Mouse (Mus musculus) 3T3-L1 (cell line): ENCODE measurements around the gene Dusp1.
A peak's percentile ranks its signal among the peaks of the same experiment; 100 is the strongest.

Source experiments
- DNase-seq: peaks from one replicate; pipeline ENCODE4 v3.0.0-alpha.2; 2015; ENCODE audit warnings: low read depth, low spot score

Dusp1 gene

DNA sequence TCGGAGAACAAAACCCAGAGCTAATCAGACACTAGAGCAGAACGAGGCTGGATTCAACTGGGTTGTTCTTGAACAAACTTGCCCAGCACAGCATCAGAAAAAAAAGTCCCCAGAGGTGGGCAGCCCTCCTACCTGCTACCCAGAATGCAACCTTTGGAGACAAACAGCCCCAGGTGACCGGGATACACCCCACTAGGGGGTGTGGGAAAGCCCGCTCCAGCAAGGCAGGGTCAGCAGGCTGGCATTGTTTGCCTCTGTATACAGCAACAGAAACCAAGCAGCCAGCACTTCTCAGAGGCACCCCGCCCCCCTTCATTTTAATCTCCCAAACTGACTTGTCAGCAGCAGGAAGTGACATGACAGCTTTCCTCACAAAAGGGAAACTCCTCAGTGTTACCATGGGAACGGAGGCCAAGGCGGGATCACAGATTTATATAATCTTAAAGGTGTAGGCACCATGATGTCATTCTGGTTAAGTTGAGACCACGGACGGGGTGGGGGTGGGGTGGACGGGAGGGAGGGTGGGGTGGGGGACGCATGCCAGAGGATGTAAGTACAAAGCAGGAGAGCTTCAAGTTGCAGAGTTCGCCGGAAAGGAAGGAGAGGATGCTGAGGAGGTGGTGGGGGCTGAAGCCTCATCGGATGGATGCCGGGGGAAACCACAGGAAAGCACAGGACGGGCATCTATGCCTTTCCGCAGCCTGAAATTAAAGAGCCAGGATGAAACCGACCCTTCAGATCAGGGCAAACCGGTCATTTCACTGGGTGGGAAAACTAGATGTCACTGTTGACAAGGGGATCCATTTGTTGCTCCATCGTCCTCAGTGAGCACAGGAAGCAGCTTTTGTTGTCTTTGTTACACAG lies 58.9 kb downstream of the Dusp1 start:
- peak; percentile 93 for DNase-seq

DNA sequence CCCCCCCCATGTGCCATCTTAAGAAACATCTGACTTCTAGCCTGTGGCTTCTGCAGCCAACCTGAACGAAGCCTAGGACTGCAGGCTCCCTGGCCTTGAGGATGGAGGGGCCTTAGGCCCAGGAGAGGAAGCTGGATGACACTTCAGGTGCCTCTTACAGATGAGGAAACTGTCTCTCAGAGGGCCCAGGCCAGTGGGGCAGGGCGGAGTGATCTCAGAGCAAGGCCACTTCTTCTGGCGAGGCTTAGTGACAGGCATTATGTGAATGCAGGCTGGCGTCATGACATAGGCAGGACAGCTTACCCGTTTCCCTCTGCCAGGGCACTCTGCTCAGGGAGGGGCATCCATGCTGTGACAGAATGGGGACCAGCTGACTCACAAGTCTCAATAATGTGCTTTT lies 60.1 kb downstream of the Dusp1 start:
- no peak for DNase-seq

DNA sequence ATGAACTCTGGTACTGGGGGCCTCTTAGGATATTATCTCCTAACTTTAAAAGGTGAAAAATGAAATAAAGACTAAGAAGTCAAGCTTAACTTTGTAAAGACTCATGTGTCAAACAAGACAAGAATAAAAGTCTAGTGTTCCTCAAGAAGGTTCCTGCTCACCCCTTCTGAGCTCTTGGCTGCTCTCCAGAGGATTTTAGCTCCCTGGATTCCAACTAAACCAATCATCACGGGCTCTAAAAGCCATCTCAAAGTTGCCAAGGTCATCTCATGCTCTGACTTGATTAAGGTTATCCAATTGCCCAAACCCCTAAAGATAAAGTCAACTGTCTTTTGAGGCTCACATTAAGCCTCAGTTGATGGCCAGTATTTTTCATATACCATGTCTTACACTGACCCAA lies 63.3 kb downstream of the Dusp1 start:
- peak; percentile 40 for DNase-seq

DNA sequence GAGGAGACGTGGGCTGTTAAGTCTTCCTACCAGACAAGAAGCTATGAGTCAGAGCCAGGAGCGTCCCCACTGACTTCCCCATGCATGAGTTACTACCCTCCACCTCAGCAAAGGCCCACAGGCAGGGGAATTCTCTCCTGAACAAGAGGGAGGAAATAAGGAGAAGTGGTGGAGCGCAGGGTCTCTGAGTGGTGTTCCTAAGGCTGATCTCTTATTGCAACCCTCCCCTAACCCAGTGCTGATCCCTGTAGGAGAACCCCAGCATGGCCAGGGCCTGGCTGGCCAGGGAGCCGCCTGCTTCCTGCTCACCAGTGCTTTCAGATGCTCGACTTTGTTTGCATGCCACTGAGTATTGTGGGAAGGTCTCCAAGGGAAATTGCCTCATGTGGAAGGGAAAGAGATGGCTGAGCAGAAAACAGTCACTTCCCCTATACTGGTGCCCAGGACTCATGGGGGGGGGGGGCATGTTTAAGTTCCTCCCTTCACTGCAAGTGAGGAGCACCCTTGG lies 64.5 kb downstream of the Dusp1 start:
- DNase-seq = peak; percentile 48

DNA sequence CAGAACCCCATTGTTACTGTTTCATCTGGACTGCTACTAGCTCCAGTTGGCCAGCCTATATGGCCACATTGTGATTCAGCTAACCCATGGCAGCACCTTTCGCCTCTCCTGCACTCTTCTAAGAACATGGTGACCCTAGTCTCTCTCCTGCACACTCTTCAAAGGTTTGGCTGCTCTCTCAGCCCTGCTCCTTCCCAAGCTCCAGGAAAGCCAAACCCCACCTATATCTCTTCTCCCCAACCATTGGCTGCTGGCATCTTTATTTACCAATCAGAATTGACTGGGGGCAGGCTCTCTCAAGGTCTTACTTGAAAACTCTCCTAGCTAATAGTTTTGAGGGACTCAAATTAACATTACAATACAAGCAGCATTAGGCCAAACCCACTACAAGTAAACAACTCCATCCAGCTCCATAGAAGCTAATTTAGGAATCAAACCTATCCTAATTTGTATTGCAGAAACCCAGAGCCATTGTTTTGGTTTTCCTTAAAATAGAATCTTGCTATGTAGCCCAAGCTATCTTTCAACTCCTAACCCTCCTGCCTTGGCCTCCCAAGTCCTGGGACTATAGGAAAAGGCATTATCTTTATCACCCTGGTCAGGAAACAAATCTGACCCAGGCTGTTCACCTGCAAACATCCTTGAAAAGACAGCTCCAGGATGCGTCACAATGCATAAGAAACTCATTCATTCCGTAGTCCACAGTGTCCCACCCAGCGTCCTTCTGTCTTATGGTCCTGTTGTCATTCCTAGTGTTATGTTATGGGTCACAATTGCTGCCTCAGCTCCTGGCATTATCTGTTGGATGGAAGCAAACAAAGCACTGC lies 67.1 kb downstream of the Dusp1 start:
- DNase-seq = no peak

DNA sequence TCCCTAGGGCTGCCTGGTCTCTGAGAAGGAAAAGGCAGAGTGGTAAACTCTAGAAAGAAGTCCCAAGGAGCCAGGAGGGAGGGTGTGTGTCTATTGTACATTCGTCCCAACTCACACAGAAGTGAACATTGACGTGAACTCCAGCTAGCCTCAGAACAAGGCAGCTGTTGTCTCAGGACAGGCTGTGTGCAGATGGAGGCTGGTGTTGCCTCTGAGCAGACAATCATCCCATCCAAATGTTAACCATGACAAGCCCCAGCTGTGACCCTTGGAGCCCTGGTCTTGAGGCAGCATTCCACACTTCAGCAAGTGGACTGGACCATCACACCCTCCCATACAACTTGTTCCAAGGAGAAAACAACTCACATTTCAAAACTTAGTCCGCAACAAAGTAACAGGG lies 69.7 kb downstream of the Dusp1 start:
- DNase-seq = no peak

DNA sequence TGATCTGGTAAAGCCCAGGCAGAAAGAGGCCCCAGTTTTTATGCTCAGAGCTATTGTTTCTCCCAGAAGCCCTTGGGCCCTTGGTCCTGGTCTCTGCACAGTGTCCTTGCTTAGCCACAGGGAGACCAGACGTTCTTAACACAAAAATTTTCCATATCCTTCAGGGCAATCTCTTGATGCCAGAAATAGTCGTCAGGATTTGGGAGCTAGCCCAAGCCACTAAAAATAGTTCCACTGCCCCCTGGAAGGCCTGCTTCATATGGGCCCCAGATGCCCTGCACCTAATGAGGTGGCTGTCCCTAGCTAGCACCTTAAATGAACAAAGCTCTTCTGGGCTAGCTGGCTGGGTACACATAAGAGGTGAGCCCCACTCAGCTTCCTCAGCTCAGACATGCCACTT lies 71.0 kb downstream of the Dusp1 start:
- peak; percentile 72 for DNase-seq

DNA sequence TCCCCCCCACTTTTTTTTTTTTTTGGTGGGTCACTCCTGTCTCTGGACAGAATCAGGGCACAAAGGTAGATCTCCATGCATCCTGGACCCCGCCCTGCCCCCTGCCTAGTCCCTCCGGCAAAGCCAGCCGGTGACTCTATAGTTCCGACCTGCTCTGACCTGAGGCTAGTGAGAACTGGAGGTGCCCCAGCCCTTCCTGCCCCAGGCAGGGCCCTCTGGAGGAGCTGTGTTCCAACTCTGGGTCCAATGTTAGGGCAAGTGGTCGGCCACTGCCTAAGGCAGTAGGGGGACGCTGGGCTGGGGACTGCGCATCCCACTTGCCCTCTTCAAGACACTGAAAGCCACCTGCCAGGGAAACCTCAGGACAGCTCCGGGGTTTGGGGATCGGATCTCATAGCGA lies 71.9 kb downstream of the Dusp1 start:
- DNase-seq = no peak

DNA sequence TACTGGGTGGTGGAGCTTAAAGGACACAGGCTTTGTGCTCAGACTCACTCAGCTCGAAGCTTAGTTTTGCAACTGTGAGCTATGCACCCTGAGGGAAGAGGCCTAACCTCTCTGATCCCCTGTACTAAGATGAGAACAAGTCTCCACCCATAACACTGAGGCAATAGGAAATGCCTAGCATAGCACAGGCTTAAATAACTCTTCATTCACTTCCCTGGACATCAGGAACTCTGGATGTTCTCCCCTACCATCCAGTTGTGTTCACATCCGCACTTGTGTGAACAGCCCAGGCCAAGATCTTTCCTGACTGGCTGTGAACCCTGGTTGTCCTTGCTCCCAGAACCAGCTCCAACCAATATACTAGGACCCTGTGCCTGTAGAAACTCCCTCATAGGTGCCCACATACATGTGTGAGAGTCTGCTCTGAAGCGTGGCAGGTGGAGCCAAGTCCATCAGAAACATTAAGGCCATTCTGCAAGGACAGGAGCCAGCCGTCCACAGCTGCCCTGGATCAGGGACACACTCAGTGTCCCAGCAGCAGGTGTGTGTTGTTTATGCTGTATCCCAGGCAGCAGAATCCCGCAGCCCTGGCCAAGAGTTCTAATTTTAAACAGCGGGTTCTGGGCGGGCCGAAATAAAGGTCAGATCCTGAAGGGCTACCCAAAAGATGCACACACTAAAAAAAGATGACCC lies 73.1 kb downstream of the Dusp1 start:
- DNase-seq = no peak

DNA sequence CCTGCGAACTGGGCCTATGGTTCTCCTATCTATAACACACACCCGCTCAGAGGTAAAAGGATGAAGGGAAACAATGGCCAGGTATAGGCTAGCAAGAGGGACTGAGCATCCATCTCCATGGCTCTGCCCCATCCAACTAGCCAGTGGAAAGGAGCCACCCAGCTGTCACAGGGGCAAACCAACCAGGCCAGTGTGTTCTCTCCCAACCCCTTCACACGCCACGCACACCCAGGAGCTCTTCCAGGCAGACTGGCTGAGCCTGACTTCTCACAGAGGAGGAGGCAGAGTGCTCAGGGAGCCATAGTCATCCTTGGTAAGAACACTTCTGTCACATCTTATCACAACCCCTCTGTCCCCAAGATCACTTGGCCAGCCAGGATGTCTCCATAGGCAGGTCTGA lies 74.0 kb downstream of the Dusp1 start:
- DNase-seq = no peak

DNA sequence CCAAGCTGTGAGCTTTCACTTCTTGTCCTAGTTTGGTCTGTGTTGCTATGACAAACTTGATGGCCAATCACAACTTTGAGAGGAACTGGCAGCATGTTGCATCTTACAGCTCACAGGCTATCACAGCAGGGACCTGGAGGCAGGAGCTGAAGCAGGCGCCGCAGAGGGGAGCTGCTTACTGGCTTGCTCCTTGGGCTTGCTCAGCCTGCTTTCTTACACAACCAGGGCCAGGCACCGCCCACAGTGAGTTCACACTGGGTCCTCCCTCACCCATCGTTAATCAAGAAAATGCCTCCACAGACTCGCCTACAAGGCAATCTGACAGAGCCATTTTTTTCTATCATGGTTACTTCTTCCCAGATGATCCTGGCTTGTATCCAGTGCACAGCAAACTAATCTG lies 74.7 kb downstream of the Dusp1 start:
- peak; percentile 63 for DNase-seq

DNA sequence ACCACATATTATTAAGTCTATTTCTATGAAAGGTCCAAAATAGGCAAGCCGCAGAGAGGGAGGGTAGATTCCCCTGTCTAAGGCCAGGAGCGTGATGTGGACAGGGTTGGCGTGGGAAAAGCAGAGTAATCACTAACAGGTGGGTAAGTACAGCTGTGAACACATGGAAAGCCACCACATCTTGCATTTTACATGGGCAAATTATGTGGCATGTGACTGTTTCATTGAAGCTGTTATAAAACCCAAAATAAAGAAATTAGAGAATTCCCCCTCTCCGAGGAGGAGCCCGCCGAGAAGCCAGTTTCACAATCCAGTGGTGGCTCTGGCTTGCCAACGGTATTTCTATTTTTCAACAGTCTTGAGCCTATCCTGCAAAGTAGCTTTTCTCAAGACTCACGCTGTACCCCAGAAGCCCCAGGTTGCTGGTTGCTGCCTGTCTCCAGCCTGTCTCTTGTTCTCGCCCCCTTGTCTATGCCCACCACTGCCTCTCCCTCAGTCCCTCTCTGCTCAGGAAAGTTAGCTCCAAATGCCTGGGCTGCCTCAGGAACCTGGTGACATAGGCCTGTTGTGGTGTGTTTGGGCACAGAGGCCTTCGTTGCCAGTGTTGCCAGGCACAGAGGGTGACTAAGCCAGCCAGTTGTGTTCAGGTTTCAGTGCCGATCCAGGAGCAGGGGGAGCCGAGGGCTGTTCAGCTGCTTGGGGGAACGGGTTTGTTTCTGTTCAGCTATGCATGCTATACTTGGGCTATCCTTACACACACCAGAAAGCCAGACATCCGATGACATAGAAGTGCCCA lies 77.1 kb downstream of the Dusp1 start:
- DNase-seq = no peak

DNA sequence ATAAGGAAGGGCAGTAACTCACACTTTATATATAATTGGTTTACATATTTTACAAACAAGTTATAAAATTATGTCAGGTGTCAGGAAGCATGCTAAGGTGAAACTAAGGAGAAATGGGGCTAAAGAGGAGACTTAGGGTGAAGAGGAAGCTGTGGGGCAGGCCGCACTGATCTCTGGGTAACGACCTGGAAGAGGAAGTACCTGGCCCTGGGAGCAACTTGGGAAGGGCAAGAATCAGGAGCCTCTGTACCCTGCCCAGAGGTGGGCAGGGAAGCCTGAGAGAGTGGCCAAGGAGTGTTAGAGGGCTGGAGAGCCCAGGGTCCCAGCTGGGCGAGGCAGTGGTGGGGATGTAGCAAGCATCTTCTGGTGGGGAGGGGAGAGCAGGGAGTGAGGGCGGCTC lies 81.0 kb downstream of the Dusp1 start:
- DNase-seq = no peak

DNA sequence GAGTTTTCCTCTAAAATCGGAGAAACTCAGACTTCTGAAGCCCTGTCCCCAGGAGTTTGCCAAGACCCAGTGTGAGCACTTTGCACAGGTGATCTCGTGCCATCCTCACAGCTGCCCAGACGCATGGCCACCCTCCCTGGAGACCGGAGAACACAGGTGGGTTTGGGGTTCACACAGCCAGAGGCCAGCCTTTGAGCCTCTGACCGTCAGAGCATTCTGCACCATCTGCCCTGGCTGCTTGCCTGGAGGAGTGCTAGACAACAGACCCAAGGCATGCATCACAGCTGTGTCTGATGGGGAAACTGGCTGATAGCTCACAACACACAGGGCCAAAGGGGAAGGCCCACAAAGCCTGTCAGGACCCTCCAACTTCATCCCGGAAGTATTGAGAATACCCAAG lies 82.3 kb downstream of the Dusp1 start:
- DNase-seq = peak; percentile 51

DNA sequence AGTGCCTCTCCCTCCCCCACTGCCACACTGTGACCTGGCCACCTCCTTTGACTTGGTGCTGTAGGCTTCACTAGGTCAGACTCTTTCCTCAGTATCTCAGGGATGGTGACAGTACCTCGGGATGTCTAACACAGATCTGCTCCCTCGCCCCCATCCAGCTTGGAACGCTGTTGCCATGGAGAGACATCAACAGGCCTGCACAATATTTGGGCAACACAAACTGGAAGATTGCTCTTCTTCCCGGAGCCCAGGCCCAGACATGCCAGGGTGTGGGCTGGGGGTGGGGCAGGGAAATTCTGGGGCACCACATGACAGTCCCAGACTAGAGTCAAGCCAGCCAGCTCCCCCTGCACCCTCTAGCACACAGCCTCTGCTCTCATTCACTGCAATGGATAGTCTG lies 83.3 kb downstream of the Dusp1 start:
- no peak for DNase-seq

DNA sequence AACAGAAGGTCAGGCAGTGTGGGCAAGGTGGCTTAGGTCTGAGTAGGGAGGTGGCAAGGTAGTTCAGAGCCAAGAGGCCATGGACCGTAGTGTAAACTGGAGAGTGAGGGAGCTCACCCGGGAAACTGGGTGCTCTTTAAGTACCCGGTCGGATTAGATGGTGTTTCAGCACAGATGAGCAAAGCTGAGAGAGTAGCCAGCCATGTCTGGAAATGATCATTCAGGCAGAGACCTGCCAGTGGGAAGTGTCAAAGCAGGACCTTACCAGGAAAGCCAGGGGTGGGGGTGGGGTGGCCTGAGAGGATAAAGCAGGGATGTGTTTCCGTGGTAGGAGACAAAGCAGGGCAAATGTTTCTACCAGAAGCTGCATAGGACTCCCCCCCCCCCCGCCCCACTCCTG lies 85.1 kb downstream of the Dusp1 start:
- no peak for DNase-seq

DNA sequence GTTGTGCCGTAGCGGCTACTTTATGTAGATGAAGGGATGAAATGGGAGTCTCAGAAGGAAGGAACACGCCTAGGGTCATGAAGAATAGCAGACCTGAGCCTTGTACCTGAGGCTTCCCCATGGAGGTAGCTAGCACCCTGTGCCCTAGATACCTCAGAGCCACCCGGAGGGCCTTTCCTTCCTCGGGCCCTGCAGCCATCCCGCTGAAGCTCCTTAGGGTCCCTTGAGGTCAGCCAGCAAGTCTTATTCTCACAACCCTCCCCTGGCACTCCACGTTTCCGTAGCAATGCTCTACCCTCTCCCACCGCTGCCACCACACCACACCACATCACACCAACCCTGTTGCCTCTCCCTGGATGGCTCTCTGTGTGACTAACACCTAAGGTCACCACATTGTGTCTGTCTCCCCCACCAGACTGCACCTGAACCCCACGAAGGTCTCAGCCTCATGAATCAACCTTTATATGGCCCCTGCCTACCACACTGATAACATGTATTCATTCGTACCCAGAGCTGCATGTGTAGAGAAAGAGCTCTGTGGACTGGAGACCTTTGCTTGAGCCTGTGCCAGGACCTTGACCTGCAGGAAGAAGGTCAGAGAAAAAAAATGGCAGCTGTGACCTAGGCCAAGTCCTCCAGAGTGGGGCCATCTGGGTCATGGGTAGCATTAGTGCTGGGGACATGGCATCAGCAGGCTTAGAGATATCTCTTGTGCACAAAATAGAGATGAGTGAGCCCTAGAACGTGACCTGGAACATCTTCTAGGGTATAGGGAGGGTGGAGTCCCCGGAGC lies 93.6 kb downstream of the Dusp1 start:
- DNase-seq = no peak

DNA sequence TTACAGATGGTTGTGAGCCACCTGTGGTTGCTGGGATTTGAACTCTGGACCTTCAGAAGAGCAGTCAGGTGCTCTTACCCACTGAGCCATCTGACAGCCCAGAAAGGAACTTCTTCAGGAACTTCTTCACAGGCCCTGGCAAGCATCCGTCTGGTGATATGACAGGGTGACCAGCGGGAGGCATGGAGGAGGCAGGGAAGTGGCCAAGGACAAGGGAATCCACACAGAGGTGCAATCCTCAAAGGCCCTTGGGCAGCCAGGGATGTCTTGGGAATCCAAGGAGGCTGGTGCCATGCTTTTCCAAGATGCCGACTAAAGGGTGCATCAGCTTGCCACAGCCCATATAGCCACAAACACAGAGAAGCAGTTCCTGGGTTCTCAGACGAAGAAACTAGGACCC lies 94.3 kb downstream of the Dusp1 start:
- no peak for DNase-seq

DNA sequence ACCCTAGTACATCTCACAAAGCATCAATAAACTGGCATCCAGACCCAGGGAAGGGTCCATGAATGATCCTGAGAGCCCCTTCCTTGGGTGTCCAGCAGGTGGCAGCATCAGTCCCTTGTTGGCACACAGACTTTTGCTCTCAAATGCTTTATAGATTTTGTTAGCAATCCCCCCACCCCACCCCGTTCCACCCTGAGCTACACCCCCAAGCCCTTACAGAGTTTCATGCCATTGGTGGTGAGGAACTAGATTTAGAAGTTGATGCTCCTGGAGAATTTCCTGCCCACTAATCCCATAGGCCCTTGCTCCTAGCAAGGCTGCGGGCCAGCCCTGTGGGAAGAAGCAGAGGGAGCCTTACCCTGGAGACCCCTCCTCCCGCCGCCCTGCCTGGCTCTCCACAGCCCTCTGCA lies 95.2 kb downstream of the Dusp1 start:
- peak; percentile 85 for DNase-seq

DNA sequence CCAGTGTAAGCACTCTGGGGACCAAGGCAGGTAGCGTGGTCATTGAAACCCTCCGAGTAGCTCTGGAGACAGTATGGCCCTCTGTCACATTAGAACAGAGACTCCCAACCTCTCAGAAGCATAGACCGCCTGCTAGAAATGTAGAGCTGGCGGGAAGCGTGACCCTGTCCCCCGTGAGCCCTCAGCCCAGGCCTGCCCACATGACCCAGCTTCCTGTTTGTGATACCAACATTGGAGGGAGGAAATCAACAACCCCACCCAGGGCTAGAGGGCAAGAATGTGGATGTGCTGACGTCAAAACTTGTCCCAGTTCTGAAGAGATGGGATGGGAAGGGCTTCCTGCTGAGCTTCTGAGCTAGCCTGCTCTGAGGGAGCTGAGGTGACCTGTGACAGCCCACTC lies 97.0 kb downstream of the Dusp1 start:
- no peak for DNase-seq

DNA sequence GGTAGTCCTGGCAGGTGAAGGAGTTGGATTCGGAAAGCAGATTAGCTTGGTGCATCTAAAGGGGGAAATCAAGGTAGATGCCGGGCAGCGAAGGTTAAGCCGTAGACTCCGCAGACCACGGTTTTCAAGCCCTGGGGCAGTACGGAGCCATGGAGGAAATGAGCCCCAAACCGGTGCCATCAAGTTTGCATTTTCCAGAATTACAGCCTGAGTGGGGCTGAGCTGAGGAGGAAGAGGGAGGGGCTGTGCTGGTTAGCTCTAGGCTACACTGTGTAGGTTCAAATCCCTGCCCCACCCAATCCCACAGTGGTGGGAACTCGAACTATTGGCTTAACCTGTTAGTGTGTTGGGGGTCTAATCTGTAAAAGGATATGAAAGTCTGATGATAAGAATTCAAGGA lies 97.4 kb downstream of the Dusp1 start:
- no peak for DNase-seq
